Mouse (Mus musculus): ENCODE measurements at regions not wholly inside any gene's neighbourhood (a gene's known extent, or its start where the extent isn't known, plus 50 kb on each side); places are given as distances from the start of the nearest gene placed in this dataset.

GRCm38 (mm10) chr5:28630186-28630585 lies 163.1 kb upstream of the Shh start:
- no peak for TF ChIP-seq POLR2A (IDR thresholded peaks at IDR 0.05; ENCODE audit: insufficient read depth, low read depth, low read length)
- TF ChIP-seq CTCF (IDR thresholded peaks at IDR 0.05) = no peak

Measured in heart, adult 2 months (tissue).